Comparison of ENCODE assay signal across 20 mouse cellular contexts in the genomic region with DNA sequence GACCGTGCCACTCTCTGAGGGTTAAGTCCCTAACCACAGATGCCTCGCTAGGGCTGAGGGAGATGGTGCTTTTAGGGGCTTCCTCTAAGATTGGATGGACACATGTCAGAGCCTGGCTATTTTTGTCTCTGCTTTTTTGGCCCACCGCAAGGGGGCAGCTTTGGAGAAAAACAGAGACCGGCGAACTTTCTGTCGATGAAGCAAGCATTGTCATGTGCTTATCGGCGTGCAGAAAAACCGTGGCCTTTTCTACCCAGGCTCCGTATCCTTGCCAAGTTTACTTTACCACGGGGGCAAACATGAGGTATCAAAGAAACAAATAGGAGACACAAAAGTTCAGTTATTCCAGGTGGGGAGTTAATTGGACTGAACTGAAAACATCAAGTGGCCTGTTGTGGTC. TPM values are rescaled to one million over a fixed set of nuclear protein-coding genes. Genes with fewer than 3 reads are reported as not detected.
DNase-seq lines count a peak whose midpoint lies in the region; ATAC-seq and TF ChIP-seq lines count a peak whose summit lies in the region.
"Had no signal": no experiment of that assay in that cellular context is flagged by ENCODE, and none has a peak within 500 bp of the region (broad histone marks: within the 10 kb centered on the region; RNA-seq: fewer than 3 reads in every experiment).

No protein-coding gene starts in this region.

- no peak for ATAC-seq in forebrain, postnatal 0 days
- ATAC-seq in forebrain, embryonic 14.5 days, result no peak
- ATAC-seq in kidney, postnatal 0 days (replicated peaks; ENCODE audit: low FRiP score, low read depth), result no peak
- ATAC-seq in kidney, embryonic 16.5 days (ENCODE audit: low FRiP score, low TSS enrichment), result no peak
- ATAC-seq: forebrain, embryonic 13.5 days; midbrain, embryonic 13.5 days had no signal

- no peaks in the 10 kb centered on the region for H3K27me3 ChIP-seq in forebrain, postnatal 0 days (ENCODE audit: insufficient read depth, low read length)
- H3K27me3 ChIP-seq in forebrain, embryonic 14.5 days (replicated peaks; ENCODE audit: control insufficient read depth, insufficient read depth, low read length), result no peaks in the 10 kb centered on the region
- H3K27me3 ChIP-seq in kidney, postnatal 0 days (ENCODE audit: insufficient read depth, low read length), result no peaks in the 10 kb centered on the region
- H3K27me3 ChIP-seq in kidney, embryonic 16.5 days (ENCODE audit: insufficient read depth, low read length), result 0 out of 2 replicates have a peak, but pooled peaks cover 2% of the 10 kb centered on the region
- H3K27me3 ChIP-seq: liver, embryonic 15.5 days had no signal

- H3K4me2 ChIP-seq in forebrain, postnatal 0 days (ENCODE audit: low read depth), result no peak overlapping the region
- H3K4me2 ChIP-seq in forebrain, embryonic 14.5 days (ENCODE audit: low read length), result no peak overlapping the region
- no peak overlapping the region for H3K4me2 ChIP-seq in kidney, postnatal 0 days (ENCODE audit: low read length)
- no peak overlapping the region for H3K4me2 ChIP-seq in kidney, embryonic 16.5 days (replicated peaks; ENCODE audit: low read depth, low read length)
- H3K4me2 ChIP-seq: forebrain, embryonic 13.5 days; hindbrain, embryonic 15.5 days; liver, embryonic 15.5 days; midbrain, embryonic 13.5 days; neural tube, embryonic 15.5 days had no signal

- no peak overlapping the region for H3K27ac ChIP-seq in forebrain, postnatal 0 days (ENCODE audit: low read depth, low read length)
- H3K27ac ChIP-seq in forebrain, embryonic 14.5 days (ENCODE audit: low read depth, low read length), result no peak overlapping the region
- no peak overlapping the region for H3K27ac ChIP-seq in kidney, postnatal 0 days
- H3K27ac ChIP-seq in kidney, embryonic 16.5 days (ENCODE audit: low read length), result no peak overlapping the region
- H3K27ac ChIP-seq: forebrain, embryonic 13.5 days; hindbrain, embryonic 15.5 days; liver, embryonic 15.5 days; midbrain, embryonic 13.5 days; neural tube, embryonic 15.5 days had no signal

- no peaks in the 10 kb centered on the region for H3K9me3 ChIP-seq in forebrain, postnatal 0 days (ENCODE audit: low read length)
- no peaks in the 10 kb centered on the region for H3K9me3 ChIP-seq in forebrain, embryonic 14.5 days (replicated peaks; ENCODE audit: control insufficient read depth, low read length)
- H3K9me3 ChIP-seq in kidney, postnatal 0 days (replicated peaks; ENCODE audit: low read length), result no peaks in the 10 kb centered on the region
- no peaks in the 10 kb centered on the region for H3K9me3 ChIP-seq in kidney, embryonic 16.5 days (ENCODE audit: low read length)
- H3K9me3 ChIP-seq: forebrain, embryonic 13.5 days; hindbrain, embryonic 15.5 days; liver, embryonic 15.5 days; midbrain, embryonic 13.5 days; neural tube, embryonic 15.5 days had no signal

- WGBS in forebrain, postnatal 0 days, result 47% methylated on average over 11 of the region's 11 CpGs
- 56% methylated on average over 11 of the region's 11 CpGs for WGBS in forebrain, embryonic 14.5 days
- WGBS in kidney, postnatal 0 days, result 62% methylated on average over 11 of the region's 11 CpGs
- 58% methylated on average over 11 of the region's 11 CpGs for WGBS in kidney, embryonic 16.5 days

- no peak for DNase-seq in forebrain, postnatal 0 days
- DNase-seq in forebrain, embryonic 14.5 days (ENCODE audit: low spot score), result no peak
- DNase-seq in kidney, postnatal 0 days (ENCODE audit: low spot score), result no peak
- peak; percentile 21 for DNase-seq in lung, postnatal 10 days
- no peak for DNase-seq in lung, postnatal 14 days
- no peak for DNase-seq in spleen, postnatal 10 days (ENCODE audit: low spot score in 2 of 2)
- no peak for DNase-seq in heart, adult 8-10 months (ENCODE audit: low spot score)
- DNase-seq: heart, adult 11 months; kidney, adult 8-10 months; layer of hippocampus, postnatal 36 days; left cerebral cortex, postnatal 4 days; right cerebral cortex, postnatal 25 days; thymus, postnatal 36 days had no signal

- H3K36me3 ChIP-seq in forebrain, postnatal 0 days (ENCODE audit: insufficient read depth), result no peaks in the 10 kb centered on the region
- H3K36me3 ChIP-seq in forebrain, embryonic 14.5 days (ENCODE audit: control insufficient read depth, insufficient read depth, low read length), result no peaks in the 10 kb centered on the region
- H3K36me3 ChIP-seq in kidney, postnatal 0 days (ENCODE audit: insufficient read depth, low read length), result no peaks in the 10 kb centered on the region
- H3K36me3 ChIP-seq in kidney, embryonic 16.5 days (ENCODE audit: insufficient read depth, low read length), result no peaks in the 10 kb centered on the region
- H3K36me3 ChIP-seq: hindbrain, embryonic 15.5 days; liver, embryonic 15.5 days; midbrain, embryonic 13.5 days; neural tube, embryonic 15.5 days had no signal

- no peak overlapping the region for H3K4me3 ChIP-seq in forebrain, postnatal 0 days (ENCODE audit: low read depth, low read length)
- H3K4me3 ChIP-seq in forebrain, embryonic 14.5 days (ENCODE audit: low read depth, low read length), result no peak overlapping the region
- H3K4me3 ChIP-seq in kidney, postnatal 0 days (replicated peaks; ENCODE audit: low read depth, low read length), result no peak overlapping the region
- no peak overlapping the region for H3K4me3 ChIP-seq in kidney, embryonic 16.5 days (ENCODE audit: low read length)
- H3K4me3 ChIP-seq: forebrain, embryonic 13.5 days; hindbrain, embryonic 15.5 days; liver, embryonic 15.5 days; midbrain, embryonic 13.5 days; myocyte; neural tube, embryonic 15.5 days had no signal

- TF ChIP-seq CTCF in forebrain, postnatal 0 days (IDR thresholded peaks at IDR 0.05; ENCODE audit: low read depth), result 0 out of 2 replicates have a peak, but pooled peaks have one; percentile 34
- peak; percentile 30; the same call in 1 of the 2 replicates for TF ChIP-seq CTCF in kidney, postnatal 0 days (IDR thresholded peaks at IDR 0.05; ENCODE audit: low read depth)

- H3K4me1 ChIP-seq in forebrain, postnatal 0 days (ENCODE audit: insufficient read depth), result no peaks in the 10 kb centered on the region
- H3K4me1 ChIP-seq in forebrain, embryonic 14.5 days (ENCODE audit: control insufficient read depth, insufficient read depth, low read length), result no peaks in the 10 kb centered on the region
- 0 out of 2 replicates have a peak, but pooled peaks cover 5% of the 10 kb centered on the region for H3K4me1 ChIP-seq in kidney, postnatal 0 days (replicated peaks; ENCODE audit: insufficient read depth, low read length)
- H3K4me1 ChIP-seq in kidney, embryonic 16.5 days (ENCODE audit: insufficient read depth, low read length), result peaks cover 15% of the 10 kb centered on the region; the same call in 1 of the 2 replicates
- H3K4me1 ChIP-seq: forebrain, embryonic 13.5 days; hindbrain, embryonic 15.5 days had no signal

- no peak overlapping the region for H3K9ac ChIP-seq in forebrain, postnatal 0 days
- no peak overlapping the region for H3K9ac ChIP-seq in forebrain, embryonic 14.5 days (ENCODE audit: low read length)
- no peak overlapping the region for H3K9ac ChIP-seq in kidney, postnatal 0 days (ENCODE audit: low read depth, low read length)
- no peak overlapping the region for H3K9ac ChIP-seq in kidney, embryonic 16.5 days (replicated peaks; ENCODE audit: low read length)
- H3K9ac ChIP-seq: forebrain, embryonic 13.5 days; hindbrain, embryonic 15.5 days; liver, embryonic 15.5 days; midbrain, embryonic 13.5 days; neural tube, embryonic 15.5 days had no signal

RNA-seq across cellular contexts. Expression of a gene that starts 39.8 kb away (rescaled TPM):
- 67.6 and 101 TPM in 2 replicates for total RNA-seq in forebrain, postnatal 0 days (2014; rRNA removed)
- polyA plus RNA-seq in forebrain, postnatal 0 days (2015; fragmentation: Nextera tagmentation; extraction: Ambion mirVana), result 123 and 138 TPM in 2 replicates
- polyA plus RNA-seq in forebrain, embryonic 14.5 days (2014; fragmentation: Nextera tagmentation; extraction: Ambion mirVana), result 99.7 and 110 TPM in 2 replicates
- polyA plus RNA-seq in kidney, postnatal 0 days (2015; fragmentation: Nextera tagmentation; extraction: Ambion mirVana), result 112 TPM in 2 replicates
- polyA plus RNA-seq in kidney, embryonic 16.5 days (2015; fragmentation: Nextera tagmentation; extraction: Ambion mirVana), result 122 and 128 TPM in 2 replicates
- 10 to 100 TPM; 15.8 to 22.6 (median 19.9) TPM for total RNA-seq in heart, adult 8-10 months (2022)

RNA-seq across cellular contexts. Expression of a gene that starts 55.0 kb away (rescaled TPM):
- total RNA-seq in forebrain, postnatal 0 days (2014; rRNA removed), result 17.1 and 22.6 TPM in 2 replicates
- polyA plus RNA-seq in forebrain, postnatal 0 days (2015; fragmentation: Nextera tagmentation; extraction: Ambion mirVana), result 17.6 and 18.6 TPM in 2 replicates
- 27.1 and 34.4 TPM in 2 replicates for polyA plus RNA-seq in forebrain, embryonic 14.5 days (2014; fragmentation: Nextera tagmentation; extraction: Ambion mirVana)
- polyA plus RNA-seq in kidney, postnatal 0 days (2015; fragmentation: Nextera tagmentation; extraction: Ambion mirVana), result 30.6 and 32.3 TPM in 2 replicates
- 23.1 and 26.0 TPM in 2 replicates for polyA plus RNA-seq in kidney, embryonic 16.5 days (2015; fragmentation: Nextera tagmentation; extraction: Ambion mirVana)
- 10 to 100 TPM; 26.8 to 38.0 (median 31.5) TPM for total RNA-seq in heart, adult 8-10 months (2022)
